Mouse (Mus musculus) myocyte (in vitro differentiated cells): ENCODE results near the gene Ptk7.

Experiments
- POLR2A ChIP-seq: IDR thresholded peaks from one replicate; pipeline ENCODE4 v1.6.1; 2011; ENCODE audit warnings: low read depth, mild to moderate bottlenecking, control low read depth, moderate library complexity; ENCODE audit not compliant: insufficient read length
- USF1 ChIP-seq: IDR thresholded peaks from one replicate; pipeline ENCODE4 v1.6.1; 2011; ENCODE audit warnings: low read depth, mild to moderate bottlenecking, control low read depth, moderate library complexity

DNA sequence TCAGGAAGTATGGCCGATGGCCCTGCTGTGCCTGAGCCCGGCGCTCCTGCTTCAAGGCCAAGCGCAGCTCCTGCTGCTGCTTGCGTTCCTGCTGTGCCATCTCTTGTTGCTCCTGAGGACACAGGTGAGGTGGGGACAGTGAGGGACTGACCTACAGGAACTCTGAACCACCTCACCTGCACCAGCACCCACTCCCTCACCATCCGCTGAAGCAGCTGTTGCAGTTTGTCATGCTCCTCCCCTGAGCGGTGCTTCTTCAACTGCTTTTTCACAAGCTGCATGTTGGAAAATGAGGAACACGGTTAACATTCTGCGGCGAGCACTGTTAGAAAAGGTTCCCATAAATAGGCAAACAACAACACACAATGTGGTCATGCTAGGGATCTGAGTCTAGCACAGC lies 40.6 kb upstream of the Ptk7 start:
- TF ChIP-seq USF1 (no peak), POLR2A (no peak)
